Mouse (Mus musculus): Measurements from ENCODE around the gene Dst. TPM values are rescaled to one million over a fixed set of nuclear protein-coding genes. Genes with fewer than 3 reads are reported as not detected.
"Not testable (repeated sequence)": the region's sequence is repeated elsewhere in the genome, so short reads cannot be mapped to it uniquely, and the experiment has no call there.

Dst gene
- total RNA-seq, 2 experiments from 2014 or later, result 238 TPM

DNA sequence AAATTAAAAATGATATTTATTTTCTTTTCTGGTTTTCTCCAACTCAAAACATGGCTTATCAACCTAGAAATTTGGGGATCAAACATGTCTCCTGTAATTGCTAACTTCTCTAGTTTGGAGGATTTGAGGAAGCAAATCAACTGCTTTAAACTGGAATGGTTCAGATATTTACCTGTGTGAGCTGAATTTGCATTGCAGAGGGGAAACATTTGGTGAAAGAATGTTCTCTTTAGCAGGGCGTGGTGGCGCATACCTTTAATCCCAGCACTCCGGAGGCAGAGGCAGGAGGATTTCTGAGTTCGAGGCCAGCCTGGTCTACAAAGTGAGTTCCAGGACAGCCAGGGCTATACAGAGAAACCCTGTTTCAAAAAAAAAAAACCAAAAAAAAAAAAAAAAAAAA lies 158.4 kb downstream of the Dst start:
- DNase-seq, result not testable (repeated sequence)

DNA sequence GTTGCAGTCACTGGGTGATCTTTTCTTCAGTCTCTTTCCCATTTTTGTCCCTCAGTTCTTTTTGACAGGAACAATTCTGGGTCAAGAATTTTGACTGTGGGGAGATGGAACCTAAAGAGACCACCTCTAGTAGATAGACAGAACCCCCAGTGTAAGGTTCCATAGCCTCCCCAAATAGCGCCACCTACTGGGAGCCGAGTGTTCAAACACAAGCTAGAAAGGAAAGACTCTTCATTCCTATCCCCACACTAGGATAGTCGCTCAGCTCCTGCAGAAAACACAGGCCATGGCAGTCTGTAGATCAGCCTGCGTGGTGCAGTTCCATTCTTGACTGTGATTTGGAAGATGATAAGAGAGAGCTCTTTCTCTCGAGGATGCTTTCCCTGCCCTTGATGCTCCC lies 160.3 kb downstream of the Dst start:
- peak; percentile 51 for DNase-seq

DNA sequence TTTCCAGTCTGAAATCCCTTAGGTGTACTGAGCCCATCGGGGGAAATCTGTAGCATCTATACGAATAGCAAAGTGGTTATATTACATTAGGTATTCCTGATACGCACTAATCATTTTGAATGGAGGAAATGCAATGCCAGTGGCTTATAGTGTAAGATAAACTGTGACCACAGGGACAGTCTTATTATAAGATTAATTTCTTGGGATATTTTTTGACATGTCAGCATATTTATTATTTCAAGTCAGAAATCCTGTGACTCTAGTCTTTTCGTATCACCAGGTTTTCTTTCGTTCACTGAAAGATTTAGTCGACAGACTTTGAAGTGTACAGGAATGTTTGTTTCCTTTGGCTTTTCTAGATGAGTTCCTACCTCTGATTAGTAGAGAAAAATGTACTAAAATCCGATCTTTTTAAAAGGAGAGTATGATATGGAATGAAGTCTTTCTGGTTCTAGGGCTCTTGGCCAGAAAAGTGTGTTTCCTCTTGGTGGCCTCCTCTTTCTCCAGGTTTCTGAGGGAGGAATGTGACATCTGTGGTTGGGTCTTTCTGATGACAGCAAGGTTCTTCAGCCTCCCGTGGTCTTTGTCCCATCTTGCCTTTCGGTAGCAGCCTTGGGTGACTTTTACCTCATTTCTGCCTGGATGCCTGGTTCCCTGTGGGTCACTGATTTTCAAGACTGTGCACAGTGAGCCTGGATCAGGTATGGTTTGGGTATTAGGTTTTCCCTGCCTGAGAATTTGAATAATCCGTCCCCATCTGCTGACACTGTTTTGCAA lies 161.7 kb downstream of the Dst start:
- no peak for DNase-seq

DNA sequence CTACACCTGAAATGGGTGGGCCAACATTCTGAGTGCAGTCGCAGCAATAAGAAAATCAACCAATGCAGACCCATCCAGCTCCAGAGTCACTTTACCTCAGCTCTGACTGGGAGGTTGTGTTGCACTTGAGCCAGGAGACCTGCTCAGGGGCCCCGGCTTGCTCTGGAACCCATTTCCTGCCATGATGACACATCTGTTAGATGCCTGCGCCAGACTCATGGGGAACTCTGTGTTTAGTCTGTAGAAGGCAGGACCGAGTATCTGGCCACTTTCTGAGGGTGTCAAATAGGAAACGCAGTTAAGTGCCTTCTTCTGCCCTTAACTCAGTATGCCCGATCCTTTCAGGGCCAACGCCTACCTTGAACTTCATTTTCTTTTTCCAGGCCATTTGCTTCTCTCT lies 162.4 kb downstream of the Dst start:
- DNase-seq, result no peak

DNA sequence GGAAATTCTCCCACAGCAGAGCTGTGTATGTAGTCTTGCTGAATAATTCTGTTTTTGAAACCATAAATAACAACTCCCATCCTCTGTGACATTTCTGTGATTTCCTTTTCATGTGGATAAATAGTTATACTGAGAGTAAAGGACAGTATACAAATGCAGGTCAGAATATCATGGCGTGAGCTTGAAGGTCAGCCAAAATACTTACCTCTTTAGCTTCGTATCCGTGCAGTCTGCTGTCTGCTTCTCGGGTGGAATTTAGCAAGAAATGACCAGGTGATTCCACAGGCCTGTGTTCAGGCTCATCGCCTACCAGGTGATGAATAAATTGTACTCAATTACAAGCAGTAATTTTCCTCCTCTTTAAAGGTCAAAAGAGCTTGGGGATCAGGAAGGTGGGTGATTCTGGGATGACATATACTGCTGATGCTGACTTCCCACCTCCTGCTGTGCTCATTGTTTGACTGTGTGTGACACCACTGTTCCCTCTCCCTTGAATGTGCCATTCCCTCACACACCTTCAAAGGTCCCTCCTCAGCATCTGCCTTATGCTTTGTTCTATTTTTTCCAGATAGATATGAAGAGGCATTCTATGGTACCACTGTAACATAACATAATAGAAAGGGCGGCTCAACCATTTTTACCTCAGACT lies 163.1 kb downstream of the Dst start:
- no peak for DNase-seq

DNA sequence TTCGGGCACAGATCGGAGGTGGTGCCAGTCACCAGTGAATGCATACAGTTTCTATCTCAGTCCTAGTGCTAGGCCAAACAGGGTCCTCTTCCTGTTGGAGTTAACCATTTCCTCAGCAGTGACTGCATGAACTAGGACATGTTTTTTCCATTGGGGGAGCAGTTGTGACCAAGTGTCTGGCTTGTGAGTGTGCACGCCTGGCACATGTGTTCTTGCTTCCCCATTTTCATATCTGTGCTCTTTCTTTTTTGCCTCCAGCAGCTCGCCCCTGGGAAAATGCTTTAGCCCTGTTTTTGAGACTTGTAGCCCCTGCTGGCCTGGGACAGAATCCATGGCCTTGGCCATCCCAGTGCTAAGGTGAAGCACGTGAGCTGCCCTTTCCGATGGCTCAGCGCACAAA lies 164.2 kb downstream of the Dst start:
- DNase-seq, result no peak

DNA sequence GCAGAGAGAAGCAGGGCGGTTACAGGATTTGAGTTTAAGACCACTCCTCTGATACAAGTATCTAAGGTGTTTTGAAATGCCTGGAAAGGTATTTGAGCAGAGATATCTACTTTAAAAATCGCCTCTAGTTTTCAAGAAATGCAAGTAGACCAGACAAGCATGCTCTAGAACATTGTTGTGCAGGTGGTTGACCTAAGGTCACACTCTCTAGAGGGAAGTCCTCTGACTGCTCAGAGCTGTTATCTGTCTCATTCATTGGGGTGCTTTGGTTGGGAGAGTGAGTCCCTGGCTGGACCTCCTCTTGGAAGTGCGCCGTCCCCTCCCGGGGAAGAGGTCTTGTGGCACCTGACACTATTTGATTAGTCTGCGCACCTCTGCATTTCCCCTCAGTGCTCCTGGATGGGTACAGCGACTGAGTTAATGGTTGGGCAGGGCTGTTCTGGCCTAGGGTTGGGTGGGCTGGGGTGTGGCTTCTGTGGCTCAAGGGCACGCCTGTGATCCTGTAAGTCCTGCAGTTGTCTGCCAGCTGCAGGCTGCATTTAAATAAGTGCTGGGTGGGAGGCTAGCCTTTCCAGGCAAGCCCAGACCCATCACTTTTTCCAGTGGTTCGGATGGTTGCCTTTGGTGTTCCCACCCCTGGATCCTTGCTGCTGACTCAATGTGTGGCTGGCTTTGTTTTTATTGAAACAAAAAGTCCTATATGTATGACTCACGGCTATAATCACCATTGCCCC lies 165.6 kb downstream of the Dst start:
- no peak for DNase-seq

DNA sequence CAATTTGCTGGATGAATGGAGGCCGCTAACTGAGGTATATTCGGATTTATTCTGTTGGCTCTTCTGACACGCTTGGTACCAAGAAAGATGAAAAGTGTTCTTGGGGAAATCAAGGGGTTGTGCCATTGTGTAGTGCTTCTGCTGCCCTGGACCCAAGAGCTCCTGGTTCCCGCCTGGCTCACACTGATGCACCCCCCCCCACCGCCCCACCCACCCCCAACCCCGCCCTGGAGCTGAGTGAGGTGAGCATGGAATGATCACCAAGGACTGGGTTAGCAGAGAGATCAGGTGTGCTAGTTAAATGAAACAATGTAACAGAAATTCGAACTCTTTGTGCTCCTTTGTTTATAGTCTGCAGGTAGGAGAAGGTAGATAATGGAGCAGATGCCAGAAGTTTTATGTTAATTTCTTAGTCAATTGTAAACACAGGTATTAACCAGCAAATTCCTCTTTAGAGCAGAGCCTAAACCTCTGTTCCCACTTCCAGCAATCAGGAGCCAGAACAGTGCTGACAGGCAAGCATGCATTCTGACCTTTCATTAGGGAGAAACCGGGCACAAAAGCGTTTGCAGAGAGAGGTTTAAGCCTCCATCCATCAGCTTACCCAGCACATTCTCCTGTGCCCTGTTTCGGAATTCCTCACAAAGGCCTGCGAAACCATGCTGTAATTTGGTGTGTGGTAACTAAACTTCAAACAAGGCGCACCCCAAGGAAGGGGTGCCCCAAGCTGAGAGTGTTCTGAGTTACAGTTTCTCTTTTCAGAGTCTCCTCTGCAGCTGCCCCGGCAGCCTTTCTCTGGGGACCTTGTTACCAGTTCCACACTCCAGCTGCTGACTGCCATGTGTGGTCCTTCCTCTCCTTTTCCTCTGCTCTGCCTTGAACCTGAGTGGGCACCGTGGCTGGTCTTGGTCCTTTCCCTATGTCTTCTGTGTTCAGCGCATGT lies 166.5 kb downstream of the Dst start:
- DNase-seq, result no peak

DNA sequence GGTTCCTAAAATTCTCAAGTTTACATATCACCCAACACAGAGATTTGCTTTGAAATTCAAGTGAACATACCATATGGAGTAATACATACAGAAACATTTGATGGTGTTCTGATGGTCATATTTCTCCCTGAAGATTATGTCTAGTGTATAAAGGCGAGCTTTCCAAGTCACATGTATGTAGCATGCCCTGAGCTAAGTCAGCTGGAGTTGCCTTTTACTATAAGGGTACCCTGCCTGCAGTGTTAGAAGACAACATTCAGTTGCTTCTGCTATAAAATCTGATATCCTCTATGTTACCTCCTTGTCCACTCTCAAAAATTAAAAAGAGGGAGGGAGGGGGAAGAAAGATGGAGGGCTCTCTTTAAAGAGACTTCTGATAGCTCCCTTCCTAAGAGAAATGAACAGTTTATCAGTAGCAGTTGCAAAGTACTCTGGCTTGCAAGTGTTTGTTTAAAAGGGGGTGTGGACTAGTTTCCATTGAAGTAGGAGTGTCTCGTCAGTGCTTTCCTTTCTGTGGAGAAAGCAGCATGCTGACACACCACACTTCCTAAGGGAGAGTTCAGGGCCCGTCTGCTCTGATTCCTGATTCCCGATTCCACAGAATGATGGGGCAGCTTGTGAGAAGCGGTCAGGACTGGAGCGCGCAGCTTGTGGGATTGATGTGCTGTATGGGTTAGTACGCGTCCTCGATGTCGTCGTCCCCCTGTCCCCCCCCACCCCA lies 168.8 kb downstream of the Dst start:
- no peak for DNase-seq

DNA sequence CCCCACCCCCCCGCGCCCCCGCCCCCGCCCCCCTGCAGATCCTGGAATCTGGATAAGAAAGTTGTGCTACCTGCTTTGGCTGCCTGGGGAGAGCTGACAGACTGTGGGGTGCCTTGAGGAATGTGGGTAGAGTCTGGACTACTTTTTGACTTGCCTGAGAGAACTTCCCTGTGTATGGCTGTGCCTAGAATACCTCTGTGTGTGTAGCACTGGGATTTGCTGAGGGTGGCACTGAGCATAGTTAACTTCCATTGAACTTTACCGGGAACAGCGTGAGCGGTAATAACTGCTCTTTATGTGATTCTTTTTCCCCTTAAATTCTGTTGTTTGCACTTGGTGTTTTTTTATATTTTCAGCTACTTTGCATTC lies 169.4 kb downstream of the Dst start:
- no peak for DNase-seq

DNA sequence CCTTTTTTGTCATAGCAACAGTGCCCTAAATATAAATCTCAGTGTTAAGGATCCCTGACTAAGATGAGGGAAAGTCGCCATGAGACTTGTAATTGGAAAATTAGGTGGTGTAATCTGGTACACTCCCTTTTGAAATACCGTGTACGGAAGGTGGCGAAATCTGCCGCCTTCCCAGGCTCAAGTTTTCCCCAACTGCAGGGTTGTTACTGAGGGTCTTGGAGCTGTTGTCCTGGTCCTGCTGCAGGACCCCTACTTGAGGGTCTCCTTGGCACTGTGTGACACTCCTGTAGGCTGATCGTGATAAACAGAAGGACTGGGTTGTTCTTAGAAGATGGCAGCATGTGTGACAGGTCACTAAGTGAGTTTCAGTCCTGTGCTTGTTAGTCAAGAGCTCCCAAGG lies 169.9 kb downstream of the Dst start:
- DNase-seq, result no peak

DNA sequence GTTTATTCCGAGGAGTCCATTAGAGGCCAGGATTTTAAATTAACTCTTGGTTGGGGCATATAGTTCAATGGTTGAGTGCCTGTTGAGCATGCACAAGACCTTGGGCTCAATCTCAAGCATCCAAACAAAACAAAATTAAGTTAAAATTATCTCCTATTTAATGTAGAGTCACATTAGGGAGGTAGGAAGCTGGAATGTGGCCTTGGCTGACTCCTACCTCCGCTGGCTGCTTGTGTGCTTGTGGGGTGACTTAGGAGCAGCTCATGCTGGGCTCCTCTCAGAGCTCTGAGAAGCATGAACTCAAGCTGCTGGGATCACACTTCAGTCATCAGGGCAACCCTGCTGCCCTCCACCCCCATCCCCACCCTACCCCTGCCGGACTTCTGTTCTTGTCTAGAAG lies 181.0 kb downstream of the Dst start:
- no peak for DNase-seq

DNA sequence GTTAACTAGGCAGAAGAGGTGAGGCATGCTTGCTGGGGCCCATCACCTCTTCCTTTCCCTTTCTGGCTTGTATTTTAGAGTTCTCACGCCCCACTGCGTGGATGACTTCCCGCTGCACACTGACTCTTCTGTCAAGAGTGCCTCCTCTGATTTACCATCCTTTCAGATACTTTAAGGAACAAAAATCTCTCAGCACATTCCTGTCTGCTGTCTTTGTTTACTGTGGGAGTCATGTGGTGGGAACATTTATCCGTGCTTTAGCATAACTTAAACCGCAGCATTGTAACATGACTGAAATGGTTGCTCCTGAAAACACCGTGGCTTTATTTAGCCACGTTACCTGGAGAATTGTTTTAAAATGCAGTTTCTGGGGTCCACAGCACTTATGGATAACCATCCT lies 182.7 kb downstream of the Dst start:
- DNase-seq, result no peak

DNA sequence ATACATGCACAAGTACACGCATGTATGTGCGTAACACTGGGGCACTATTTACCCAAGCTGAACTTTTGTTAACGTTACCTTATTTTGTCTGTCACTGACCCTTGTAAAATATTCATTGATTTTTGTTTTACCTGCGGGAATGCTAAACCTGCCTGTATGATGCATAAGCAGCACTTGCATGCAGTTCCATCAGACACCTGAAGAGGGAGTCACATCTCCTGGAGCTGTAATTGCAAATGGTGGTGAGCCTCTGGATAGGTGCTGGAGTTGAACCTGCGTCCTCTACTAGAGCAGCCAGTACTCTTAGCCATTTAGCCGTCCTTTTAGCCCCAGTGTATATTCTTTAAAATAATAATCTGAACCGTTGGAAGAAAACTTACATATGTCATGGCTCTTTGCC lies 185.6 kb downstream of the Dst start:
- DNase-seq, result no peak

DNA sequence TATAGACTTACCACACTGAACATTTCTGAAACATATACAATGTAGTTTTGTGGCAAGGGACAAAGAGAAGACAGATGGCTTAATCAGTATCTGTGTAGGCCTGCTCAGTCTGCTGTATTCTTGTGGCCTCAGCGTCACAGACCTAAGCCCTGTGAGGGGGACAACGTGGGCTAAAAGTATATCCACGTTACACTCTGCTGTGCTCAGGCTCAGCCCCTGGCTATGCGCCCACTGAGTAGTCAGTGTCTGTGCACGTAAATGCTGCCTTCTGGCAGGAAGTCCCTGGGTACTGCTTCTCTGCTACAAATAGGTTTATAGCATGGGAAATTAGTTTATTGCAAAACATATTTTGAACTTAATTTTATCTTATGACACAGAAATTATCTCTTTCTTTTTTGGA lies 186.3 kb downstream of the Dst start:
- no peak for DNase-seq

DNA sequence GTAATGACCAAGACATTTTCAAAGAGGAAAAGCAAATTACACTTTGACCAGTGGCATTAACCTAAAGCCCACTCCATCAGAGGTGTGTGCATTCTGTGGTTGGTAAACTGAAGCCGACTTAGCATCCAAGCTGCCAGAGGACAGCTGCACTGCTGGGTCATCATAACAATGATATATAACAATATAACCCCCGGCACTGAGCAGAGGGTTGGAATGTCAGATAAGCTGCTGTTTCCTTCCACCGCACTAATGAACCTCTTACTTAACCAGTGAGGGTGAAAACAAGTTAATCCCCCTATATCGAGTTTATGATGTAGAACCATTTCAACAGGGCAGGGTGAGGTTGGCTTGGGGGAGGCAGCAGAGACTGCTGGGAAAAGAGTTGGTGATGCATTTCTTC lies 187.1 kb downstream of the Dst start:
- no peak for DNase-seq

DNA sequence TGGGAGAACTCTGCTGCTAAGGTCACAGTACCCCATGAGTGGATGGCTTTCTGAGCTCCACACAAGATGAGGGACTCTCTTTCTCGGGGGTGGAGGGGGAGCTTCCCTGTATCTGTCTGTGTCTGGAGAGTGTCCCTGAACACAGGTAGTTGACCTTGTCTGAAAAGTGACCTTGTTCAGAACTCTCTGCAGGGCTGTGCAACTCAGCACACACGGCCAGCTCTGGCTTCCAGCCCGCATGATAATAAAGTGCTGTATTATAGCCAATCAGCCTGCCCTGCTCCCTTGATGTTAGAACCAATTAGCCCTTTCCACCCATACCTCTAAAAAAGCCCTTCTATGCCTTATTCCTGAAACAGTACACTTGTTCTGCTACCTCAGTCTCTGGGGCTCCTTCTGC lies 188.9 kb downstream of the Dst start:
- peak; percentile 59 for DNase-seq

DNA sequence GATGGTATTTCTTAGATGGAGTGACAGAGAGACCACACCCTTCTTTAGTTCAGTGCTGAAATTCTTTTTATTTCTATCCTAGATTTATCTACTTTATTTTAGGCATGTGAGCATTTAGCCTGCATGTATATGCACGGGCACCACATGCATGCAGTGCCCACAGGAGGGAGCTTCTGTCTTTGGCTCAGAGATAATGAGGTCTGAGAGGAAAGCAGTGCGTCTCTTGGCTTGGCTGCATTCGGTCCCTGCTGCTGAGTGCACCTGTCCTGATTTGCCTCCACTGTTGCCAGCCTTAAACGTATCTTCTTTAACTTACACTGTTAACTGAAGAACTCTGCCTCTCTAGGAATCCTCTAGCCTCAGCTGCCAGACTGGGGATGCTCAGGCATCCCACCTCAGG lies 189.6 kb downstream of the Dst start:
- DNase-seq, result no peak

DNA sequence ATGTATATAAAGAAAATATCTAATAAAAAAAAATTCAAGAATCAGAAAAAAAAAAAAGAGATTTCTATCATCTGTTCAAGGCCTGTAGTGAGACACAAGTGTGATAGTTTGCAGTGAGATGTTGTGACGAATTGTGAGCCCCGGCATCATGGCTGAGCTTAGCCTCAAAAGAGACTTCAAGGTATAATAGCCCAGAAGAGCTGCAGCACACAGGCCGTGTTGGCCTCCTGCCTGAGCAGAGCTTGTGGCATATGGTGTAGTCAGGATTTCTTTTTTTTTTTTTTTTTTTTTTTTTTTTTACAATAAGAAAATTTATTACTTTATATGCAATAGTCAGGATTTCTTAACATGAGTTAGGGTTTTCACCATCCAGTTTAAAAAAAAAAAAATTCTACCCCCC lies 191.4 kb downstream of the Dst start:
- no peak for DNase-seq

DNA sequence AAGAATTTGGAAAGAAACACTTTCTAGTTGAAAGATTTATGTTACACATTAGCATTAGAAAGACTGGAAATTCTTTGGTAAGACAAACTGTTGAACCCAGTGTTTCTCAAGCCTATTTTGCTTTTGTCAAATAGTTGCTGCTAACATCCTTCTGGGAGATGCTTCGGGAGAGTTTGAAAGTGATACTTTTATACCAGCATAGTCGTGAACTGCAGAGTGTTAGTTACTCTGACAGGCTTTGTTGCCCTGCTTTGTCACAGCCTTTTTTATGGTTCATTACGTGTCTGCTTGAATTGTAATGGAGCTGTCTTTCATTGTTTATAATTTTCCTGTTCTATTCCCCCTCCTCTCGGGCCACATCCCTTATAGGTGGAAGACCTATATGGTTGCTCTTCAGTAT lies 192.4 kb downstream of the Dst start:
- no peak for DNase-seq

DNA sequence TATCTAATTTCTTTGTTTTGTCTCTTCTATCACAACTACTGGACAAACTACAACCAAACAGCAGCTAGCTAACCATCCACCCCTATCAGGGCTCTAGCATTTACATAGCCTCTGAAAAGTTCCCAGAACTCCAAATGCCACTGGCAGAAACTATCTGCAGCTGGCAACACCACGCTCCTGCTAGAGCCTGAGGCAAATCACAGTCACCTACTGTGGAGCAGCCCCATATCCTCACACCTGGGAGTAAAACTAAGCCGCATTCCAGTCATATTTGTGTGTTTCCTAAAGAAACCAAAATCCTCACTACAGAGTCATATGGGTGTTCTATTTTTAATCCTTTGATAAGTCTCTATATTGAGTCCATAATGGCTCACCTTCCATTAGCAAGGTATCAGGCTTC lies 194.6 kb downstream of the Dst start:
- no peak for DNase-seq

DNA sequence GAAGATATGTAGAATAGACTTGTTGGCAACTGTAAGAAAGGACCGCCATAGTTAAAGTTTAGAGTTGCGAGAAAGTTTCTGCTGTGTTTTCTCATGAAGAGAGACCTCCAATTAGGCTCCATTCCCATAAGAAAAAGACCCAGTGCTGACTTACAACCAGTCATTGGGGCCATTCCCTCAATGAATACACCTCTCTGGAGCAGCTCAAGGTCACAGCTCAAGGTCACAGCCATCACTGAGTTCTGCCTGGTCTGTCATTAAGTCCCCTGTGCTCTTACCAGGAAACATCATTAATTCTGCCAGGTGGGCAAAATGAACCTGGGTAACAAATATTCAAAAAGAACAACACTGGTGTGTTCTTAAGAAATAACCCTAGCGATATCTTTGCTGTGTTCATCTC lies 195.2 kb downstream of the Dst start:
- no peak for DNase-seq
